Mouse (Mus musculus): ENCODE measurements around the gene Cabin1. TPM values are rescaled to one million over a fixed set of nuclear protein-coding genes. Genes with fewer than 3 reads are reported as not detected.

Gene Cabin1
- polyA plus RNA-seq, 1 experiment from 2014 or later: 30.0 TPM

- H3K27ac ChIP-seq: peak overlapping the region; percentile 13; the same call in 1 of the 2 replicates
- H3K4me2 ChIP-seq: no peak overlapping the region; the same call in 1 of the 2 replicates
- H3K9ac ChIP-seq: no peak overlapping the region
- peaks cover 11% of the 10 kb centered on the region; the same call in 1 of the 2 replicates for H3K4me1 ChIP-seq
- H3K27me3 ChIP-seq: no peaks in the 10 kb centered on the region
- H3K4me3 ChIP-seq: no peak overlapping the region
- no peaks in the 10 kb centered on the region for H3K9me3 ChIP-seq
- ATAC-seq (ENCODE audit: insufficient number of reproducible peaks, insufficient read depth, low FRiP score, low TSS enrichment, low read depth): peak; percentile 44; the same call in 1 of the 2 replicates
- H3K36me3 ChIP-seq: no peaks in the 10 kb centered on the region
- 20% methylated on average over 5 of the region's 5 CpGs for WGBS
Observed at GRCm38 (mm10) chr10:75632633-75633032, 131.5 kb downstream of the Cabin1 start.

DNA sequence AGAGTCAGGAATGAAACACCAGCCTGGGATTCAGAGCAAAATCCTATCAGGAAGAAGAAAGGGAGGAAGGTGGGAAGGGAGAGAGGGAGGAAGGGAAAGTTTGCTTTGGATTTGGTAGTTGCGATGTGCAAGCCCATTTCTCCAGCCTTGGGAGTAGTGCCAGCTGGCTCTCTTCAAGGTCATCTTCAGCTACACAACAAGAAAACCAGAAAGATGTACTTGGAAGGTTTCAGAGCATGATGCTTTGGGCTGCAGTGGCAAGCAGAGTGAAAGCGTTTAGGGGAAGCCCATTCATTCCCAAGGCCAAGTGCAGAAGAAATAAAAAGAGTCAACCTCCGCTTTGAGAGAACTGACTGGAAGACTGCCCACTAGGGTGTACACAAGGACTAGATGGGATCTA, 136.7 kb downstream of the Cabin1 start:
- 0 out of 2 replicates have a peak, but pooled peaks cover 3% of the 10 kb centered on the region for H3K4me1 ChIP-seq
- no peaks in the 10 kb centered on the region for H3K36me3 ChIP-seq
- H3K27me3 ChIP-seq: no peaks in the 10 kb centered on the region
- H3K9ac ChIP-seq: no peak overlapping the region
- no peaks in the 10 kb centered on the region for H3K9me3 ChIP-seq
- H3K4me3 ChIP-seq: no peak overlapping the region
- ATAC-seq (ENCODE audit: insufficient number of reproducible peaks, insufficient read depth, low FRiP score, low TSS enrichment, low read depth): no peak
- no peak overlapping the region for H3K27ac ChIP-seq
- 78% methylated on average over 3 of the region's 3 CpGs for WGBS
- H3K4me2 ChIP-seq: no peak overlapping the region

- Histone ChIP-seq H3K4me1 (no peaks in the 10 kb centered on the region), H3K36me3 (no peaks in the 10 kb centered on the region), H3K4me2 (no peak overlapping the region), H3K4me3 (no peak overlapping the region), H3K27me3 (no peaks in the 10 kb centered on the region), H3K9ac (no peak overlapping the region), H3K9me3 (no peaks in the 10 kb centered on the region), H3K27ac (no peak overlapping the region)
- WGBS: 54% methylated on average over 3 of the region's 3 CpGs
- ATAC-seq (ENCODE audit: insufficient number of reproducible peaks, insufficient read depth, low FRiP score, low TSS enrichment, low read depth): no peak
Observed at GRCm38 (mm10) chr10:75626991-75627390, 137.2 kb downstream of the Cabin1 start.

DNA sequence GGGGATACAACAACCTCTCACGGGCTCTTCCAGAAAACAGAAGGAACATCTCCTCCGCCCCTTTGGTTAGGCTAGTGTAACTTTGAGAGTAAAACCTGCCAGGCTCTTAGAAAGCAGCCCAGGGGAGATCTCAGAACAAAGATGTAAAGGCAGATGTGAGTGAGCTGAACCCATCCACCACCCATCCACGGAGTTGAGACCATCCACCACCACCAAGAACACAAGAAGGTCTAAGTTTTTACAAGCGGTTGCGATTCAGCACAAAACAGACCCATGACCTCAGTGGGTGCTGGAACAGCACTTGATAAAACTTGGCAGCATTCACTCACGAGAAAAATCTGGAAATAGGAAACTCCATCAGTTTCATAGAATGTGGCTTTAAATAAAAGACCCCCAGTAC, 138.2 kb downstream of the Cabin1 start:
- no peak for ATAC-seq (ENCODE audit: insufficient number of reproducible peaks, insufficient read depth, low FRiP score, low TSS enrichment, low read depth)
- H3K9ac ChIP-seq: no peak overlapping the region
- H3K4me1 ChIP-seq: no peaks in the 10 kb centered on the region
- no peak overlapping the region for H3K4me2 ChIP-seq
- H3K27me3 ChIP-seq: no peaks in the 10 kb centered on the region
- H3K4me3 ChIP-seq: no peak overlapping the region
- no peak overlapping the region for H3K27ac ChIP-seq
- H3K36me3 ChIP-seq: no peaks in the 10 kb centered on the region
- WGBS: 51% methylated on average over 6 of the region's 6 CpGs
- no peaks in the 10 kb centered on the region for H3K9me3 ChIP-seq

DNA sequence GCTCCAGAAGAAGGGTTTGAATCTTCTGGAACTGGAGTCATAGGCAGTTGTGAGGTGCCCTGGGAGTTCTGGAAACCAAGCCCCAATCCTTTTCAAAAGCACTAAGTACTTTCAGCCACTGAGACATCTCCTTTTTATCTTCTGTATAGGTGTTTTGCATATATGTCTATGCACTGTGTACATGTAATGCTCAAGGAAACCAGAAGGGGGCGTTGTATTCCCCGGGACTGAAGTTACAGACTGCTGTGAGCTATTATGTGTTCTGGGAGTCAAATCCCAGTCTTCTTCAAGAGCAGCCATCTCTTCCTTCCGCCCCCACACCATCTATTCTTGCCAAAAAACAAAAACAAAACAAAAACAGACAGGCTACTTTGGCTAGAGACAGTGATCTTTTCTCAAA, 143.3 kb downstream of the Cabin1 start:
- no peak for ATAC-seq (ENCODE audit: insufficient number of reproducible peaks, insufficient read depth, low FRiP score, low TSS enrichment, low read depth)
- H3K9ac ChIP-seq: no peak overlapping the region
- H3K36me3 ChIP-seq: no peaks in the 10 kb centered on the region
- no peak overlapping the region for H3K4me2 ChIP-seq
- 53% methylated on average over 3 of the region's 3 CpGs for WGBS
- no peaks in the 10 kb centered on the region for H3K27me3 ChIP-seq
- no peaks in the 10 kb centered on the region for H3K9me3 ChIP-seq
- no peaks in the 10 kb centered on the region for H3K4me1 ChIP-seq
- H3K4me3 ChIP-seq: no peak overlapping the region
- H3K27ac ChIP-seq: no peak overlapping the region

- H3K4me2 ChIP-seq: no peak overlapping the region
- no peak overlapping the region for H3K27ac ChIP-seq
- no peaks in the 10 kb centered on the region for H3K4me1 ChIP-seq
- H3K9me3 ChIP-seq: no peaks in the 10 kb centered on the region
- 92% methylated on average over 4 of the region's 4 CpGs for WGBS
- ATAC-seq (ENCODE audit: insufficient number of reproducible peaks, insufficient read depth, low FRiP score, low TSS enrichment, low read depth): no peak
- no peak overlapping the region for H3K4me3 ChIP-seq
- no peaks in the 10 kb centered on the region for H3K27me3 ChIP-seq
- H3K36me3 ChIP-seq: no peaks in the 10 kb centered on the region
- H3K9ac ChIP-seq: no peak overlapping the region
Observed at GRCm38 (mm10) chr10:75616044-75616443, 148.1 kb downstream of the Cabin1 start.

DNA sequence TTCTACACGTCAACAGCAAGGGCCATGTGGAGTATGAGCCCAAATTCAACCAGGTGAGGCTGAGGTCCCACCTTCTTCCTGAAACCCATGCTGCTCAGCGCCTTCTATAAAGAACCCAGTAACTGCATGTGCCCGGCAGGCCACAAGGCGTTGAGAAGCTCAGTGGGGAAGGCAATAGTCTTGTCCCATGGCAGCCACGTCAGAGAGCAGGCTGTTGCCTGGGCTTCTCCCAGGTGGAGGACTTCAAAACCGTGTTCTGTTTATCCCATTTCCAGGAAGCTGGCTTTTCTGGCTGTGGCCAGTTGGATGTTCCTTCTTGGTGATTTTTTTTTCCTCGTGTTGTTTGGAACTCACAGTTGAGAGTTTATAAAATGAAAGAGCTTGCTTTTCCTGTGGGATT, 153.7 kb downstream of the Cabin1 start:
- H3K27ac ChIP-seq: no peak overlapping the region
- no peak overlapping the region for H3K4me3 ChIP-seq
- no peak for ATAC-seq (ENCODE audit: insufficient number of reproducible peaks, insufficient read depth, low FRiP score, low TSS enrichment, low read depth)
- WGBS: 63% methylated on average over 7 of the region's 7 CpGs
- H3K9me3 ChIP-seq: no peaks in the 10 kb centered on the region
- no peaks in the 10 kb centered on the region for H3K4me1 ChIP-seq
- no peak overlapping the region for H3K4me2 ChIP-seq
- no peaks in the 10 kb centered on the region for H3K36me3 ChIP-seq
- no peaks in the 10 kb centered on the region for H3K27me3 ChIP-seq
- no peak overlapping the region for H3K9ac ChIP-seq

GRCm38 (mm10) chr10:75608975-75609374, 155.2 kb downstream of the Cabin1 start:
- ATAC-seq (ENCODE audit: insufficient number of reproducible peaks, insufficient read depth, low FRiP score, low TSS enrichment, low read depth): no peak
- H3K9me3 ChIP-seq: no peaks in the 10 kb centered on the region
- no peak overlapping the region for H3K9ac ChIP-seq
- WGBS: 92% methylated on average over 11 of the region's 11 CpGs
- no peaks in the 10 kb centered on the region for H3K4me1 ChIP-seq
- no peaks in the 10 kb centered on the region for H3K27me3 ChIP-seq
- H3K4me3 ChIP-seq: no peak overlapping the region
- no peak overlapping the region for H3K4me2 ChIP-seq
- H3K36me3 ChIP-seq: no peaks in the 10 kb centered on the region
- no peak overlapping the region for H3K27ac ChIP-seq

DNA sequence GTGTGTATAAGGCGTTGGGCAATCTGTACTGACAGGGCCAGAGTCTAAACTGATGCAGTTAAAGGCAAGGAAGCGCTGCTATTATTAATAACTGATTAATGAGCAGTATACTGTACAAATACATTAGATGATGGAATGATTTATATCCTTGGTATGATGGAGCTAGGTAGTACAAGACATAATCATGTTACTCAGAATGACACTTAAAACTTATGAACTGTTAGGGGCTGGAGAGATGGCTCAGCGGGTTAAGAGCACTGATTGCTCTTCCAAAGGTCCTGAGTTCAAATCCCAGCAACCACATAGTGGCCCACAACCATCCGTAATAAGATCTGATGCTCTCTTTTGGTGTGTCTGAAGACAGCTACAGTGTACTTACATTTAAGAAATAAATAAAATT, 156.9 kb downstream of the Cabin1 start:
- no peak for ATAC-seq (ENCODE audit: insufficient number of reproducible peaks, insufficient read depth, low FRiP score, low TSS enrichment, low read depth)
- 88% methylated on average over 4 of the region's 4 CpGs for WGBS
- Histone ChIP-seq H3K4me1 (no peaks in the 10 kb centered on the region), H3K9me3 (no peaks in the 10 kb centered on the region), H3K36me3 (no peaks in the 10 kb centered on the region), H3K27me3 (no peaks in the 10 kb centered on the region), H3K4me2 (no peak overlapping the region), H3K9ac (no peak overlapping the region), H3K4me3 (no peak overlapping the region), H3K27ac (no peak overlapping the region)

- no peaks in the 10 kb centered on the region for H3K36me3 ChIP-seq
- 40% methylated on average over 11 of the region's 11 CpGs for WGBS
- H3K4me3 ChIP-seq: no peak overlapping the region
- no peaks in the 10 kb centered on the region for H3K4me1 ChIP-seq
- no peaks in the 10 kb centered on the region for H3K27me3 ChIP-seq
- H3K9ac ChIP-seq: no peak overlapping the region
- no peak for ATAC-seq (ENCODE audit: insufficient number of reproducible peaks, insufficient read depth, low FRiP score, low TSS enrichment, low read depth)
- no peak overlapping the region for H3K4me2 ChIP-seq
- H3K9me3 ChIP-seq: no peaks in the 10 kb centered on the region
- H3K27ac ChIP-seq: no peak overlapping the region
Observed at GRCm38 (mm10) chr10:75605162-75605846, 158.8 kb downstream of the Cabin1 start.

DNA sequence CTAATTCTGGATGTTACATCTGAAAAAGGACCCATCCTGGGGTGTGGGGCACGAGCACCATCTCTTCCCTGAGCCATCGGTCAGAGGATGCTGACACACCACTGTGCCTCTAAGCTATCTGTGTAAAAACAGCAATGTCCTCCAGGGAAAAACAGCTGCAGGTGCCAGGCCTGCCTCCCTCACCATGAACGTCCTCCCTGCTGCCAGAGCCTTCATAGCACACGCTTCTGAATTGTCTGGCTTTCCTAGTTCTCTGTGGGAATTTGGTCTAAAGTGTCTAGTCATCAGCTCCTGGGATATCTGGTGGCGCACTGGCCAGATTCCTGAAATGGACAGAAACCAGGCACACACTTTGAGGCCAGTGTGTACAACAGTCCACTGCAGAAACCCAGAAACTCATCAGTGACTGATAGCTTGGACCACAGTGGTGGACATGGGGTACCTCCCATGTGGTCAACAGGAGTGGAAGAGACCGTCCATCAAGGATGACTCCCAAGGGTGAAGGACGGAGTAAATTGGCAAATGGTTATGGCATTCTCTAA, 163.9 kb downstream of the Cabin1 start:
- H3K4me2 ChIP-seq: no peak overlapping the region
- no peak overlapping the region for H3K27ac ChIP-seq
- no peak for ATAC-seq (ENCODE audit: insufficient number of reproducible peaks, insufficient read depth, low FRiP score, low TSS enrichment, low read depth)
- H3K9ac ChIP-seq: no peak overlapping the region
- H3K9me3 ChIP-seq: peaks cover 13% of the 10 kb centered on the region; the same call in 1 of the 2 replicates
- H3K36me3 ChIP-seq: no peaks in the 10 kb centered on the region
- H3K4me1 ChIP-seq: no peaks in the 10 kb centered on the region
- 81% methylated on average over 7 of the region's 7 CpGs for WGBS
- H3K27me3 ChIP-seq: no peaks in the 10 kb centered on the region
- no peak overlapping the region for H3K4me3 ChIP-seq
